Mouse (Mus musculus) cerebellum, adult 9-10 months (tissue): ENCODE data around the gene Zfp143.
"Not testable (repeated sequence)": the region's sequence is repeated elsewhere in the genome, so short reads cannot be mapped to it uniquely, and the experiment has no call there.

Experiments used
- DNase-seq: peaks from one replicate; pipeline ENCODE4 v3.0.0; 2022

The Zfp143 gene

GRCm38 (mm10) chr7:110061199-110061751, at the start of gene Zfp143:
TSS of gene Zfp143 (plus strand) at chr7:110061217.
- DNase-seq = peak; percentile 100

DNA sequence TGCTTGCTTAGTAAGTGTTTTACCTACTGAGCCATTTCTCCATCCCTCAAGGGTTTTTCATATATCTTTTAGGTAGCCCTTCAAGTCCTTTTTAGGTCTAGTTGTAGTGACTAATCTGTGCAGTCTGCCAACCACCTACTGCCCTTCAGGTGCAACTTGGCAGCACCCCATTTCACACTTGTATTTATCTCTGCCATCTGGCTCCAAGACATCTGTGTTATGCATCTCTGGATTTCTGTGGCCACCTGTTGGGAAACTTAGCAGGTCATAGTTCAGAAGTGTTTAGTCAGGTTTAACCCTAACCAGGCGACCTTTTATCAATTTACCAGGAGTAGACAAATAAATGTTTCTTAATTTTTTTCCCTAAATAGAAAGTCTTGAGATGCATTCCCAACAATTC, 49.6 kb upstream of the Zfp143 start:
- no peak for DNase-seq

GRCm38 (mm10) chr7:110014272-110014671, 46.7 kb upstream of the Zfp143 start:
- no peak for DNase-seq

- DNase-seq = peak; percentile 89
Measured at GRCm38 (mm10) chr7:110018117-110018630, 42.8 kb upstream of the Zfp143 start, which contains the start of gene Ipo7. TSS of gene Ipo7 (plus strand) at chr7:110018274.

- peak; percentile 61 for DNase-seq
Measured at GRCm38 (mm10) chr7:110018631-110019482, 42.2 kb upstream of the Zfp143 start.

GRCm38 (mm10) chr7:110023553-110023952, 37.5 kb upstream of the Zfp143 start:
- no peak for DNase-seq

DNA sequence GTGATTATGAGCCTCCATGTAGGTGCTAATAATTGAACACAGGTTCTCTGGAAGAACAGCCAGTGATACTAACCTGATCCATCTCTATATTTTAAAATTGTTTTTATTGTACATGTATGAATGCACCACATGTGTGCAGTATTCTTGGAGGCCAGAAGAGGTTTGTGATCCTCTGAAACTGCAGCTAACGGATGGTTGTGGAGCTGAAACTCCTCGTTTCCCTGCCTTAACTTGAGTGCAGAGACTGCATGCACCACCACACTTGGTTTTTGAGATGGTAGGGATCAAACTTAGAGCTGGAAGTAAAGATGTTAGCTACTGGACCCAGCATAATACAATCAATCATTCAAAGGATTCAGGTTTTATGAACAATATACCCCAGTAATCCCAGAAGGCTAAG, 34.4 kb upstream of the Zfp143 start:
- no peak for DNase-seq

DNA sequence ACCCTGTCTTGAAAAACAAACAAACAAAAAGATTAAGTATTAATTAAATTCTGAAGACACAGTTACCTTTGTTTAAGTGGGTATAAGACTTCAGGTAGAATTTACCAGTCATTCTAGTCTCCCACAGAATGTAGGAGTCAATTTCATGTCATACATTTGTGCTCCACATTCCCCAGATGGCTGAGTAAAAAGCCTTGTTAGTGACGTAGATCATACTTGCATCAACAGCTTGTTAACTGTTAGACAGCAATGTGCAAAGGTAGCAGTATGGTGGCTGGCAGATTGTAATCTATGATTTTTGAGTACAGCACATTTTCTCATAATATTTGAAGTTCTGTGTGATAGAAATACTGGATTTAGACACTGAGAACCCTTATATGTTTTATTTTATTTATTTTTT, 32.2 kb upstream of the Zfp143 start:
- DNase-seq = no peak

GRCm38 (mm10) chr7:110030342-110030741, 30.7 kb upstream of the Zfp143 start:
- DNase-seq = no peak

GRCm38 (mm10) chr7:110057723-110058122, 3.3 kb upstream of the Zfp143 start:
- not testable (repeated sequence) for DNase-seq

GRCm38 (mm10) chr7:110059092-110059785, 1.8 kb upstream of the Zfp143 start:
- no peak for DNase-seq

DNA sequence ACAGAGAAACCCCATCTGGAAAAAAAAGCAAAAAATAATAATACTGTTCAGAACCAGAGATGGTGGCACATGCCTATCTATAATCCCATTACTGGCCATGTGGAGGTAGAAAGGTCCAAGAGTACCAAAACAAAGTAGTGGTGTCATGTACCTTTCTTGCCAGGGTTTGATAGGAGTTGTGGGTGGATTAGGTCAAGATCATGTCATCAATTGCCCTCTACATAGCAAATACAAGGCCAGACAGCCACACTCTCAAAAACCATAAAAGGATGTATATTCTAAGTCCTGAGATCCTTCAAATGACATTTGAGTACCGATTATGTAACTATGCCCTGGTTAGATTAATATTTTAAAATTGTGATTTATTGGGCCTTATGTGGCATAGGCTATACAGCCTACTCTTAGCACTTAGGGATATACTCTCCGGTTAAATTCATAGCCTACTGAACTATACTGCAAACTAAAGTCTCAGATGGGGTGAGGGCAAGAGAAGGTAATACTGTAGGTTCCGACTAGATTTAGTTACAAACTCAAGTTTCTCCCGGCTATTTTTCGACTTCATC, 830 bp upstream of the Zfp143 start:
- DNase-seq = peak; percentile 71

GRCm38 (mm10) chr7:110060669-110061198, 283 bp upstream of the Zfp143 start:
- DNase-seq = no peak

GRCm38 (mm10) chr7:110061752-110062273, 796 bp downstream of the Zfp143 start:
- DNase-seq = peak; percentile 89

GRCm38 (mm10) chr7:110063731-110064130, 2.7 kb downstream of the Zfp143 start:
- DNase-seq = peak; percentile 46

DNA sequence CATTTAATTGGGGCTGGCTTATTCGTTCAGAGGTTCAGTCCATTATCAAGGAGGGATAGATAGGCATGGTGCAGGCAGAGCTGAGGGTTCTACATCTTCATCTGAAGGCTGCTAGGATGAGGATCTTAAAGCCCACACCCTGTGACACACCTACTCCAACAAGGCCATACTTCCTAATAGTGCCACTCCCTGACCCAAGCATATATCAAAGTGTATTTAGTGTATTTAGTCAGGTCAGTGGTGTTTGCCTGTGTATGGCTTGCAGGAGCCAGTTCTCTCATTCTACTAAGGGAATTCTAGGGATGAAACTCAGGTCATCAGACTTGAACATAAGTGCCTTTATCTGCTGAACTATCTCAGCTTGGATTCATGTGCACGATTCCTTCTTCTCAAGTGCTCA, 8.1 kb downstream of the Zfp143 start:
- no peak for DNase-seq

GRCm38 (mm10) chr7:110078168-110078567, 17.2 kb downstream of the Zfp143 start:
- DNase-seq = no peak

DNA sequence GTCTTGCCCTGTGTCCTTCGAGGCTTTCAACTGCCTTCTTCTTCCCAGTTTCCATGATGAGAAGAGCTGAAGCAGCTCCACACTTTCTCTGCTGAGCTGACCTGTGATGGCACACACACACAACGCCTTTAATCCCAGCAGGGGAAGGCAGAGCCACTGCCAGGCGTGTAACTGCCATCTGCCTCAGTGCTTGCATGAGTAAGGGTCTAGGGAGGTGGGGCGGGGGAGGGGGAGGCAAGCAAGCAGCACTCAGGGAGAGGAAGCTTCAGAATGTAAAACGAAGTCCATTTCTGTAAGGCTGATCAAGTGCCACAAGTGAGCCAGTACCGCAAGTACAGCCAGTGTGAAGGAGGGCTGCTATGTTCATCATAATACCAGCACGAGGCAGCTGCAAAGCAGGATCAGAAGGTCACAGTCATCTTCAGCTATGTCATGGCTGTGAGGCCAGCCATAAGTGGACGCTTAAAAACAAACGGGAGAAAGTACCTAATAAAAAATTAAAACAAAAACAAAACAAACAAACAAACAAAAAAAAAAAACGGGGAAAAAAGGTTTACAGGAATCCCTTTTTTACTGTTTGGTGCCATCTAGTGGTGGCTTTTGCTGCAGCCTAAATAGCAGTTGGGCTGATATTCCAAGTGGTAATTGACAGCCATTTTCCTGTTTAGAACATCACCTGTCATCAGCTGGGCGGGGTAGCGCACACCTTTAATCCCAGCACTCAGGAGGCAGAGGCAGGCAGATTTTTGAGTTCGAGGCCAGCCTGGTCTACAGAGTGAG, 22.6 kb downstream of the Zfp143 start:
- peak; percentile 79 for DNase-seq

- DNase-seq = no peak
Measured at GRCm38 (mm10) chr7:110085217-110085616, 24.2 kb downstream of the Zfp143 start.

DNA sequence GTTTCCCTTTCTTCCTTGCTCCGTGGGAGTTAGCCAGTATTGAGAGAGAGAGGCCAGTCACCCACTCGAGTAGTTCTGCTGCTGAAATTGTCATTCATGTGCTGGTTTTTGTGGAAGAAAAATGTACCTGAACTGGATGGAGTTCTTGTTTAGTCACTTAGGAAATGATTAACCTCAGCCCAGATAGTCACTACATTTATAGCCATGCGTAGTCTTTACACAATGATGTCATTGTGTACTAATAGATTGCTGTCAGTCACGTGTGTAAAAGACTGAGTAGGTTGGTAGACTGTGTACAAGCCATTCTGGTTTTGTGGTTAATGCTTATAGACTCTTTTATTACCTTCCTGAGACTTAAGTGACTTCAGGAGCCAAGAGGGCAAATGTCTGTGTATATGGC, 26.9 kb downstream of the Zfp143 start:
- DNase-seq = no peak

GRCm38 (mm10) chr7:110091670-110092069, 30.7 kb downstream of the Zfp143 start:
- no peak for DNase-seq

DNA sequence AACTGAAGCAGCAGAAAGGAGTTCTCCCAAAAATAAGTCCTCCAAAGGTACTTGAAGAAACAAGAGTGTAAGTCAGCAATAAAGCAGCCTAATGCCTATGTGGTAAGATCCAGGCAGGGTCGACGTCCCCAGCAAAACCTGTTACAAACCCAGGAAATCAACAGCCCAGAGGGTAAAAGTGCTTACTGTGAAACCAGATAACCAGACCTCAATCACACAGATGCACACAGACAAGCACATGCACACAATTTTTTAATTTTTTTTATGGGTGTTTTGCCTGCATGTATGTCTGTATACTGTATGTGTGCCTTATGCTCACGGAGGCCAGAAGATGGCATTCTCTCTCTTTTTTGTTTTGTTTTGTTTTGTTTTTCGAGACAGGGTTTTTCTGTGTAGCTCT, 35.3 kb downstream of the Zfp143 start:
- DNase-seq = no peak
